Mouse (Mus musculus): ENCODE results near the gene Rab3a. TPM values are rescaled to one million over a fixed set of nuclear protein-coding genes. Genes with fewer than 3 reads are reported as not detected.

The Rab3a gene
- polyA plus RNA-seq, 1 experiment: 34.9 TPM

GRCm38 (mm10) chr8:70804481-70805206, 50.2 kb downstream of the Rab3a start, which contains the start of gene Mast3:
TSS of gene Mast3 (minus strand) at chr8:70805054.
- H3K27me3 ChIP-seq (ENCODE audit: control insufficient read depth, insufficient read depth, insufficient read length): no peaks in the 10 kb centered on the region

DNA sequence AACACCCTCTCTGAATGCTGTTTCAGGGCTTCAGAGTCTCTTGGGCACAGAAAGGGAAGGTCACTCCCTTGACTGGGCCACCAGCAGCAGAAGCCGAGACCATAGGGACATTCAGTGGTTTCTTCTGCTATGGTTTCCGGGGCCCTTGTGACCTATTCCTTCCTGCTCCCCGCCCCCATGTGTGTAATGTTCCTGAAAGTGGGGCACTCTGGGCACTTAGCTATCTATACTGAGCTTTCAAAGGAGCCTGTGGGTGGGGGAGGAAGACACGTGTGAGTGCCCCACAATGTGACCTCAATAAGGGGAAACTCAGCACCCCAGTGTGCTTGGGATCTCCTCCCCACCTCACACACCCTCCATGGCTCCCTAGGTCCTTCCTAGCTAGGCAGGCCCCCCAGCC, 52.1 kb downstream of the Rab3a start:
- H3K36me3 ChIP-seq (ENCODE audit: control insufficient read depth, insufficient read depth): no peaks in the 10 kb centered on the region
- H3K4me2 ChIP-seq (ENCODE audit: low read depth): no peak overlapping the region
- no peak for TF ChIP-seq SRF (IDR thresholded peaks at IDR 0.05; ENCODE audit: control insufficient read depth, insufficient read length, low read depth)
- no peak for TF ChIP-seq TCF3 (IDR thresholded peaks at IDR 0.05; ENCODE audit: insufficient read length, low read depth)
- no peak for TF ChIP-seq TCF12 (IDR thresholded peaks at IDR 0.05; ENCODE audit: insufficient read depth, poor library complexity, severe bottlenecking)
- no peak for TF ChIP-seq MYOD1 (IDR thresholded peaks at IDR 0.05; ENCODE audit: control insufficient read depth in 1 of 3, insufficient read length in 2 of 3, low read depth in 2 of 3)
- TF ChIP-seq CEBPB (IDR thresholded peaks at IDR 0.05; ENCODE audit: insufficient read depth, poor library complexity, severe bottlenecking): no peak
- no peak for TF ChIP-seq REST (IDR thresholded peaks at IDR 0.05; ENCODE audit: insufficient read depth, insufficient read length)
- no peak for TF ChIP-seq POLR2AphosphoS2 (IDR thresholded peaks at IDR 0.05; ENCODE audit: insufficient read length, low read depth)
- TF ChIP-seq MYOG (IDR thresholded peaks at IDR 0.05; ENCODE audit: control insufficient read depth in 1 of 3, insufficient read depth in 1 of 3, insufficient read length in 2 of 3, low read depth in 2 of 3): no peak
- no peaks in the 10 kb centered on the region for H3K27me3 ChIP-seq (ENCODE audit: control insufficient read depth, insufficient read depth, insufficient read length)
- no peaks in the 10 kb centered on the region for H3K79me2 ChIP-seq (ENCODE audit: control insufficient read depth, insufficient read depth)
- no peak overlapping the region for H3K4me3 ChIP-seq
- no peak overlapping the region for H3ac ChIP-seq (ENCODE audit: control insufficient read depth, insufficient read length)

More at GRCm38 (mm10) chr8:70804481-70805206, 50.2 kb downstream of the Rab3a start, which contains the start of gene Mast3:
- no peaks in the 10 kb centered on the region for H3K79me2 ChIP-seq (ENCODE audit: control insufficient read depth, insufficient read depth)
- peak within 1 kb of the TSS; percentile 48 for H3K4me3 ChIP-seq
- no peaks in the 10 kb centered on the region for H3K36me3 ChIP-seq (ENCODE audit: control insufficient read depth, insufficient read depth)
- TF ChIP-seq REST (IDR thresholded peaks at IDR 0.05; ENCODE audit: insufficient read depth, insufficient read length): no peak
- peak; percentile 76 for TF ChIP-seq USF1 (IDR thresholded peaks at IDR 0.05; ENCODE audit: low read depth)
- peak; percentile 20 for TF ChIP-seq SRF (IDR thresholded peaks at IDR 0.05; ENCODE audit: control insufficient read depth, insufficient read length, low read depth)
- peak; percentile 64 for TF ChIP-seq POLR2A (IDR thresholded peaks at IDR 0.05; ENCODE audit: insufficient read length, low read depth)
- TF ChIP-seq MYOG (IDR thresholded peaks at IDR 0.05; ENCODE audit: control insufficient read depth in 1 of 3, insufficient read depth in 1 of 3, insufficient read length in 2 of 3, low read depth in 2 of 3): no peak
- no peak for TF ChIP-seq E2F4 (IDR thresholded peaks at IDR 0.05; ENCODE audit: insufficient read depth)
- no peak for TF ChIP-seq MAX (IDR thresholded peaks at IDR 0.05; ENCODE audit: low read depth)
- TF ChIP-seq TCF3 (IDR thresholded peaks at IDR 0.05; ENCODE audit: insufficient read length, low read depth): no peak
- TF ChIP-seq POLR2AphosphoS2 (IDR thresholded peaks at IDR 0.05; ENCODE audit: insufficient read length, low read depth): peak; percentile 71
- TF ChIP-seq TCF12 (IDR thresholded peaks at IDR 0.05; ENCODE audit: insufficient read depth, poor library complexity, severe bottlenecking): no peak
- TF ChIP-seq CEBPB (IDR thresholded peaks at IDR 0.05; ENCODE audit: insufficient read depth, poor library complexity, severe bottlenecking): no peak
- peak within 1 kb of the TSS; percentile 97 for H3K4me2 ChIP-seq (ENCODE audit: low read depth)
- peak within 1 kb of the TSS; percentile 23 for H3ac ChIP-seq (ENCODE audit: control insufficient read depth, insufficient read length)

DNA sequence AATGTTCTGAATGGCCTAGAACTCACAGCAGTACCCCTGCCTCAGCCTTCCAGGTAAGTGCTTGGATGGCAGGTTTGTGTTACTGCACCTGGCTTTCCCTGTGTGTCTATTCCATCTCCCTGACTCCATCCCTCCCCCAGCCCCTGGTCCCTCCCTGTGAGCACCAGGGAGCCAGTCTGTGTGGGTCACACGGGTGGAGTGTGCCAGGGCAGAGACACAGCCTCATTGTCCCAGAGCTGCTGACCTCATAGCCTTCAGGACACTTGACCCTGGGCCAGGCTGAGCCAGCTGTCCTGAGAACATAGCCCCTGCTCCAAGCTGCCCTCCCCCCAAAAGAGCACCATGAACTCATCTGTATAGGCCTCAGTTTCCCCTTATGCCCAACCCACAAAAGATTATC, 52.8 kb downstream of the Rab3a start:
- Histone ChIP-seq H3K79me2 (ENCODE audit: control insufficient read depth, insufficient read depth) (no peaks in the 10 kb centered on the region), H3K27me3 (ENCODE audit: control insufficient read depth, insufficient read depth, insufficient read length) (no peaks in the 10 kb centered on the region), H3K4me2 (ENCODE audit: low read depth) (no peak overlapping the region), H3K4me3 (no peak overlapping the region), H3ac (ENCODE audit: control insufficient read depth, insufficient read length) (no peak overlapping the region), H3K36me3 (ENCODE audit: control insufficient read depth, insufficient read depth) (no peaks in the 10 kb centered on the region)
- TF ChIP-seq MYOG (IDR thresholded peaks at IDR 0.05; ENCODE audit: control insufficient read depth in 1 of 3, insufficient read depth in 1 of 3, insufficient read length in 2 of 3, low read depth in 2 of 3) (no peak), MAX (IDR thresholded peaks at IDR 0.05; ENCODE audit: low read depth) (no peak), E2F4 (IDR thresholded peaks at IDR 0.05; ENCODE audit: insufficient read depth) (no peak), USF1 (IDR thresholded peaks at IDR 0.05; ENCODE audit: low read depth) (no peak), MYOD1 (IDR thresholded peaks at IDR 0.05; ENCODE audit: control insufficient read depth in 1 of 3, insufficient read length in 2 of 3, low read depth in 2 of 3) (no peak), POLR2AphosphoS2 (IDR thresholded peaks at IDR 0.05; ENCODE audit: insufficient read length, low read depth) (no peak), REST (IDR thresholded peaks at IDR 0.05; ENCODE audit: insufficient read depth, insufficient read length) (no peak), SRF (IDR thresholded peaks at IDR 0.05; ENCODE audit: control insufficient read depth, insufficient read length, low read depth) (no peak), TCF3 (IDR thresholded peaks at IDR 0.05; ENCODE audit: insufficient read length, low read depth) (no peak), TCF12 (IDR thresholded peaks at IDR 0.05; ENCODE audit: insufficient read depth, poor library complexity, severe bottlenecking) (no peak), POLR2A (IDR thresholded peaks at IDR 0.05; ENCODE audit: insufficient read length, low read depth) (no peak), CEBPB (IDR thresholded peaks at IDR 0.05; ENCODE audit: insufficient read depth, poor library complexity, severe bottlenecking) (no peak)

DNA sequence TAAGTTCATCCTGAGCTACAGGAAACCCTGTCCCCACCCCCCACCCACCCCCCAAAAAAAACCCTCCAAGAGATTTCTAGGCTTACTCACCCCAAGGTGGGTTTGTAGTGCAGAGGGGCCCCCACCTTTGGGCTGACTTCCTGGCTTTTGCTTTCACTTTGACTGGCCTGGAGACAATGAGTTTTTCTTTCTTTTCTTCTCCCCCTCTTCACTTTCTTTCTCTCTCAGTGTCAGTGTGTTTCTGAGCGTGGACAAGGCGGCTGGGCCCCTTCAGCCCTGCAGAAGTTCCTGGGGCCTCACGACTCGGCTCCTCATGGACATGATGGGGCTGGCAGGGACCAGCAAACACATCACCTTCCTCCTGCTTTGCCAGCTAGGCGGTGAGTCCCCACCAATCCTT, 53.8 kb downstream of the Rab3a start, which contains the start of gene Il12rb1:
Il12rb1 (plus strand) TSS at position 211 of the 400 bp plus-strand sequence.
- no peak within 1 kb of the TSS for H3ac ChIP-seq (ENCODE audit: control insufficient read depth, insufficient read length)
- H3K4me3 ChIP-seq: no peak within 1 kb of the TSS
- no peaks in the 10 kb centered on the region for H3K79me2 ChIP-seq (ENCODE audit: control insufficient read depth, insufficient read depth)
- H3K4me2 ChIP-seq (ENCODE audit: low read depth): no peak within 1 kb of the TSS
- H3K36me3 ChIP-seq (ENCODE audit: control insufficient read depth, insufficient read depth): no peaks in the 10 kb centered on the region
- TF ChIP-seq TCF12 (IDR thresholded peaks at IDR 0.05; ENCODE audit: insufficient read depth, poor library complexity, severe bottlenecking) (no peak), CEBPB (IDR thresholded peaks at IDR 0.05; ENCODE audit: insufficient read depth, poor library complexity, severe bottlenecking) (no peak), POLR2AphosphoS2 (IDR thresholded peaks at IDR 0.05; ENCODE audit: insufficient read length, low read depth) (no peak), TCF3 (IDR thresholded peaks at IDR 0.05; ENCODE audit: insufficient read length, low read depth) (no peak), MYOG (IDR thresholded peaks at IDR 0.05; ENCODE audit: control insufficient read depth in 1 of 3, insufficient read depth in 1 of 3, insufficient read length in 2 of 3, low read depth in 2 of 3) (no peak), POLR2A (IDR thresholded peaks at IDR 0.05; ENCODE audit: insufficient read length, low read depth) (no peak), USF1 (IDR thresholded peaks at IDR 0.05; ENCODE audit: low read depth) (no peak), MYOD1 (IDR thresholded peaks at IDR 0.05; ENCODE audit: control insufficient read depth in 1 of 3, insufficient read length in 2 of 3, low read depth in 2 of 3) (no peak), MAX (IDR thresholded peaks at IDR 0.05; ENCODE audit: low read depth) (no peak), SRF (IDR thresholded peaks at IDR 0.05; ENCODE audit: control insufficient read depth, insufficient read length, low read depth) (no peak), E2F4 (IDR thresholded peaks at IDR 0.05; ENCODE audit: insufficient read depth) (no peak), REST (IDR thresholded peaks at IDR 0.05; ENCODE audit: insufficient read depth, insufficient read length) (no peak)
- no peaks in the 10 kb centered on the region for H3K27me3 ChIP-seq (ENCODE audit: control insufficient read depth, insufficient read depth, insufficient read length)

Other genes starting within 250 kb of the Rab3a start
- gene Rex1bd, start 247.9 kb upstream of the Rab3a start, polyA plus RNA-seq (2012; fragmentation: generic; extraction: Trizol): 259 TPM
- 2,253 TPM for gene Uba52, start 243.9 kb upstream of the Rab3a start, polyA plus RNA-seq (2012; fragmentation: generic; extraction: Trizol)
- gene Fkbp8, start 227.0 kb upstream of the Rab3a start, polyA plus RNA-seq (2012; fragmentation: generic; extraction: Trizol): 329 TPM
- gene Kxd1, start 226.7 kb upstream of the Rab3a start, polyA plus RNA-seq (2012; fragmentation: generic; extraction: Trizol): 73.8 TPM
- 12.7 TPM for gene Ell, start 215.2 kb upstream of the Rab3a start, polyA plus RNA-seq (2012; fragmentation: generic; extraction: Trizol)
- 40.4 TPM for gene Isyna1, start 160.3 kb upstream of the Rab3a start, polyA plus RNA-seq (2012; fragmentation: generic; extraction: Trizol)
- 133 TPM for gene Ssbp4, start 145.8 kb upstream of the Rab3a start, polyA plus RNA-seq (2012; fragmentation: generic; extraction: Trizol)
- gene Lrrc25, start 138.5 kb upstream of the Rab3a start, polyA plus RNA-seq (2012; fragmentation: generic; extraction: Trizol): not detected
- gene Gdf15, start 122.2 kb upstream of the Rab3a start, polyA plus RNA-seq (2012; fragmentation: generic; extraction: Trizol): 54.1 TPM
- gene Pgpep1, start 94.3 kb upstream of the Rab3a start, polyA plus RNA-seq (2012; fragmentation: generic; extraction: Trizol): 38.5 TPM
- gene Lsm4, start 81.4 kb upstream of the Rab3a start, polyA plus RNA-seq (2012; fragmentation: generic; extraction: Trizol): 178 TPM
- 246 TPM for gene Jund, start 55.7 kb upstream of the Rab3a start, polyA plus RNA-seq (2012; fragmentation: generic; extraction: Trizol)
- 0.02 TPM for gene Iqcn, start 51.2 kb upstream of the Rab3a start, polyA plus RNA-seq (2012; fragmentation: generic; extraction: Trizol)
- gene Gm3336, start 36.1 kb upstream of the Rab3a start, polyA plus RNA-seq (2012; fragmentation: generic; extraction: Trizol): 0.23 TPM
- gene Pde4c, start 31.0 kb upstream of the Rab3a start, polyA plus RNA-seq (2012; fragmentation: generic; extraction: Trizol): 0.10 TPM
- 73.0 TPM for gene Mpv17l2, start 6.3 kb downstream of the Rab3a start, polyA plus RNA-seq (2012; fragmentation: generic; extraction: Trizol)
- gene Pik3r2, start 22.0 kb downstream of the Rab3a start, polyA plus RNA-seq (2012; fragmentation: generic; extraction: Trizol): 130 TPM
- gene Mast3, start 50.4 kb downstream of the Rab3a start, polyA plus RNA-seq (2012; fragmentation: generic; extraction: Trizol): 31.7 TPM
- gene Il12rb1, start 53.8 kb downstream of the Rab3a start, polyA plus RNA-seq (2012; fragmentation: generic; extraction: Trizol): 6.5 TPM
- 5.8 TPM for gene Arrdc2, start 85.0 kb downstream of the Rab3a start, polyA plus RNA-seq (2012; fragmentation: generic; extraction: Trizol)
- 11.9 TPM for gene Kcnn1, start 108.6 kb downstream of the Rab3a start, polyA plus RNA-seq (2012; fragmentation: generic; extraction: Trizol)
- gene Ccdc124, start 119.3 kb downstream of the Rab3a start, polyA plus RNA-seq (2012; fragmentation: generic; extraction: Trizol): 141 TPM
- 3.0 TPM for gene Slc5a5, start 138.1 kb downstream of the Rab3a start, polyA plus RNA-seq (2012; fragmentation: generic; extraction: Trizol)
- 5,695 TPM for gene Rpl18a, start 142.7 kb downstream of the Rab3a start, polyA plus RNA-seq (2012; fragmentation: generic; extraction: Trizol)
- gene Map1s, start 151.3 kb downstream of the Rab3a start, polyA plus RNA-seq (2012; fragmentation: generic; extraction: Trizol): 62.0 TPM

Data from myocyte (in vitro differentiated cells).